Mouse (Mus musculus) thymus, postnatal 14 days (tissue): ENCODE measurements around the gene Tns1.
"Not testable (repeated sequence)": the region's sequence is repeated elsewhere in the genome, so short reads cannot be mapped to it uniquely, and the experiment has no call there.

Experiments
- DNase-seq: peaks from one replicate; pipeline ENCODE4 v3.0.0; 2021

Gene Tns1

GRCm38 (mm10) chr1:73905111-73905810 lies 219.0 kb downstream of the Tns1 start:
- no peak for DNase-seq

- no peak for DNase-seq
Observed at GRCm38 (mm10) chr1:73904641-73905040, 219.6 kb downstream of the Tns1 start.

- no peak for DNase-seq
Observed at GRCm38 (mm10) chr1:73903035-73903434, 221.2 kb downstream of the Tns1 start.

GRCm38 (mm10) chr1:73902171-73902991 lies 221.9 kb downstream of the Tns1 start:
- peak; percentile 65 for DNase-seq

- DNase-seq = peak; percentile 71
Observed at GRCm38 (mm10) chr1:73901496-73901899, 222.8 kb downstream of the Tns1 start.

- DNase-seq = not testable (repeated sequence)
Observed at GRCm38 (mm10) chr1:73895451-73895850, 228.8 kb downstream of the Tns1 start.

- DNase-seq = no peak
Observed at GRCm38 (mm10) chr1:73880731-73881130, 243.5 kb downstream of the Tns1 start.

- no peak for DNase-seq
Observed at GRCm38 (mm10) chr1:73875676-73876218, 248.5 kb downstream of the Tns1 start.

- DNase-seq = no peak
Observed at GRCm38 (mm10) chr1:73864314-73864713, 259.9 kb downstream of the Tns1 start.

- no peak for DNase-seq
Observed at GRCm38 (mm10) chr1:73863074-73863431, 261.2 kb downstream of the Tns1 start.

- peak; percentile 41 for DNase-seq
Observed at GRCm38 (mm10) chr1:73862323-73863073, 261.8 kb downstream of the Tns1 start.

- no peak for DNase-seq
Observed at GRCm38 (mm10) chr1:73860421-73860820, 263.8 kb downstream of the Tns1 start.
